Mouse (Mus musculus): ENCODE data around the gene Colec11. TPM values are rescaled to one million over a fixed set of nuclear protein-coding genes. Genes with fewer than 3 reads are reported as not detected.

Colec11 gene
- total RNA-seq (2021) (1 to 10 TPM; 4.1 to 4.5 TPM), polyA plus RNA-seq (2012; rRNA removed) (1.9 and 2.2 TPM in 2 replicates)
- long read RNA-seq, partial matches to known transcripts = 1 of 2 reads
- long read RNA-seq, other reads (novel, unspliced or antisense) = 0 of 2 reads

DNA sequence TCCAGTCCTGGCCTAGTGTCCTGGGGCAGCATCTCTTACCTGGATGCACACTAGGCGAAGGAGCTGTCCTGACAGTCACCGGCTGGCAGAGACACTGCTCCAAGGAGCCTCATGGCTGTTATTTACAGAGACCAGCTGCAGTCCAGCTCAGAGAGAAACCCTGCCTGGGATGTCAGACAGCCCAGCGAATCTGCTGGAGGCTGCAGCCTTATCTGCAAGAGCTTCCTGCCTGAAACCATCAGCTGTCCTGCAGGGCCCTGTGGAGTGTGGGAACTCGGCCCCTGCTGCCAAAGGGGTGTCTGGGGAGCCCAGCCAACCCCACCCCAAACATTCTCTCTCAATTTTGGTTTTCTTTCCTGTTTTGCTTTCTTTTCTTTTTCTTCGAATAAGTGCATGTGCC is at the start of gene Colec11:
Gene Colec11 (minus strand): TSS at position 183 of the 400 bp plus-strand sequence.
- DNase-seq = no peak

- DNase-seq = no peak
These were observed 44.1 kb upstream of the Colec11 start for GRCm38 (mm10) chr12:28667287-28667686.

- no peak for DNase-seq
These were observed 43.6 kb upstream of the Colec11 start for GRCm38 (mm10) chr12:28666734-28667133.

DNA sequence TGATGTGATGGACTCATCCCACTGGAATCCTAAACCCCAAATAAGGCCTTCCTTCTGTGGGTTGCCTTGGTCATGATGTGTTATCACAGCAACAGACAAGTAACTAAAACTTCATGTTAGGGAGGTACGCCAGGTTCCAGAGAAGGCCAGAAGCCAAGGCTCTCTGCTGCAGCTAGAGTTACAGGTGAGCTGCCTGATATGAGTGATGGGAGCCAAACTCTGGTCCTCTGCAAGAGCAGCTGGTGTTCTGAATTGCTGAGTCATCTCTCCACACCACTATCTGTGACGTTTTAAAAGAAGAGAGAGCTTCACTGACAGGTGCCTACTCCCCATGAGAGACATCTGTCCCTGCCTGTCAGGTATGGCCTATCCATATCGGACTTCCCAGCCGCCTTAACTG is 39.5 kb upstream of the Colec11 start:
- DNase-seq = no peak

GRCm38 (mm10) chr12:28649141-28650110 is 26.2 kb upstream of the Colec11 start, which contains the start of gene Rnaseh1:
TSS of gene Rnaseh1 (plus strand) at chr12:28649602.
- DNase-seq = peak; percentile 93

DNA sequence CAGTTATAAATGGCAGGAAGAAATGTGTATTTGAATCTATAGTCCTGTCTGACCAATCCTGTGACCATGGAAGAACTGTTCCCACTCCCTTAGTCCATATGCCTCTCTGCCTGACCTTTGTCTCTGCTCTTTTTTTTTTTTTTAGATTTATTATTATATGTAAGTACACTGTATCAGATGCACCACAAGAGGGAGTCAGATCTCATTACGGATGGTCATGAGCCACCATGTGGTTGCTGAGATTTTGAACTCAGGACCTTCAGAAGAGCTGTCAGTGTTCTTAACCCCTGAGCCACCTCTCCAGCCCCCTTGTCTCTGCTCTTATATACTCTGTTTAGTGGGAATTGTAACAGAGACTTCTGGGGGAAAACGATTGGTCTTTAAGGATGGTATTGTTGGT is 15.6 kb upstream of the Colec11 start:
- no peak for DNase-seq

GRCm38 (mm10) chr12:28636543-28636942 is 13.4 kb upstream of the Colec11 start:
- no peak for DNase-seq

- peak; percentile 93 for DNase-seq
These were observed 12.6 kb upstream of the Colec11 start, which contains the start of gene Rps7 for GRCm38 (mm10) chr12:28635535-28636476. TSS of gene Rps7 (minus strand) at chr12:28635953.

DNA sequence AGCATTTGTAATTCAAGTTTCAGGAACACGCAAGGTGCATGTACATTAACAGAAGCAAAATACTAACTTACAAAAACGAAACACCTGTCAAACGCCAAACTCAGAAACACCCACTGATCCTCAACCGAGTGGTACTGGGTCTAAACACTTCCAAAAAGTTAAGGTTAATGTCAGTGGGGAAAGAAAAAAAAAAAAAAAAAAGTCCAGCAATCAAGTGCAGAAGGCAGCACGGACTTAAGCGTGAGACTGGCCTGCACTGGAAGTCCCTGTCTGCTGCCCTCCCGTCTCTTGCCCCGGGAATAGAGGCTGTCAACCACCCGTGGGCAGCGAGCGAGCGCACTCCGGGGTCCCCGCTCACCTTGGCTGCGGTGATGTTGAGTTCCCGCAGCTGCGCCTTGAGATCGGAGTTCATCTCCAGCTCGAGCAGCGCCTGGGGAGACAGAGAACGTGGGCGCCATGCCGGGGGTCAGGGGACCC is 11.9 kb upstream of the Colec11 start:
- DNase-seq = no peak

- DNase-seq = no peak
These were observed 5.3 kb upstream of the Colec11 start for GRCm38 (mm10) chr12:28628436-28628835.

DNA sequence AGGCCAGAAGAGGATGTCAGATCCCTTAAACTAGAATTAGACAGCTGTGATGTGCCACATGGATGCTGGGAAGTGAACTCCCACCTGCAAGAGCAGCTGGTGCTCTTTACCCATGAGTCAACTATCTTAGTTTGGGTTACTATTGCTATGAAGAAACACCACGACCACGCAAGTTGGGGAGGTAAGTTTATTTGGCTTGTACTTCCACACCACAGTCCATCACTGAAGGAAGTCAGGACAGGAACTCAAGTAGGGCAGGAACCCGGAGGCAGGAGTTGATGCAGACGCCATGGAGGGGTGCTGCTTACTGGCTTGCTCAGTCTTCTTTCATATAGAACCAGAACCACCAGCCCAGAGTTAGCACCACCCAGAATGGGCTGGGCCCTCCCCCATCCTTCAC is 3.9 kb upstream of the Colec11 start:
- DNase-seq = no peak

DNA sequence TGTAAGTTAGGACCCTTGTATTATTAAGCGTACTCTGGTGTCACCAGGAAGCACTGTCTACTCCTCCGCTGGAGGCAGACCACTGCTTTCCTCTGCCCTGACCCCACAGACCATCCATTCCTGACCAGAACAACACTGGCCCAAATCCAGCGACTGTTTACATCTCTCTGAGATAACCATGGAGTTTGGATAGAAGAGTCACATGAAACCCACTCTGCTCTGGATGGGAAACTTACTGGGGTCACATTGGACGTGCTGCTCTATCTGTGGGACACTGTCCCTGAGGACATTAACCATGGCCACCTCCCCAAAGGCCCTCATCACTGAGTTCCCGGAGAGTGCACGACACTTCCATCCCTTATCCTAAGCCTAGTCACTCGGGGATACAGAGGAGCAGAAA is 2.2 kb upstream of the Colec11 start:
- DNase-seq = no peak

- DNase-seq = no peak
These were observed 1.1 kb upstream of the Colec11 start for GRCm38 (mm10) chr12:28624251-28624650.

- DNase-seq = no peak
These were observed 536 bp downstream of the Colec11 start for GRCm38 (mm10) chr12:28622641-28623040.

DNA sequence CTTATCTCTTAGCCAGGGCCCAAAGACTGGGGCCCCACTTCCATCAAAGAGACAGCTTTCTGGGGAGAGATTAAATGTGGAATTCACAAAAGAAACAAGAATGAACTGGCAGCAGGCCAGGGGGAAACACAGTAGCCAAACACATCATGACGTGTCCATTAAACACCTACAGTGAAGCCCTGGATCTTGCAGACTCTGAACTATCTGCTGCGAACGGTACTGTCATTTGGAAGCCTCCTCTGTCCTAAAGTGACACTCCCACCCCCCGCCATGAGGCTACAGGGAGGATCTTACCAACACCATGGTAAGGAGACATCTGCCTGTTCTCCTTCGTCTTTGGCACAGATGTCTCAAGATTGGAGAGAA is 1.0 kb downstream of the Colec11 start:
- no peak for DNase-seq

DNA sequence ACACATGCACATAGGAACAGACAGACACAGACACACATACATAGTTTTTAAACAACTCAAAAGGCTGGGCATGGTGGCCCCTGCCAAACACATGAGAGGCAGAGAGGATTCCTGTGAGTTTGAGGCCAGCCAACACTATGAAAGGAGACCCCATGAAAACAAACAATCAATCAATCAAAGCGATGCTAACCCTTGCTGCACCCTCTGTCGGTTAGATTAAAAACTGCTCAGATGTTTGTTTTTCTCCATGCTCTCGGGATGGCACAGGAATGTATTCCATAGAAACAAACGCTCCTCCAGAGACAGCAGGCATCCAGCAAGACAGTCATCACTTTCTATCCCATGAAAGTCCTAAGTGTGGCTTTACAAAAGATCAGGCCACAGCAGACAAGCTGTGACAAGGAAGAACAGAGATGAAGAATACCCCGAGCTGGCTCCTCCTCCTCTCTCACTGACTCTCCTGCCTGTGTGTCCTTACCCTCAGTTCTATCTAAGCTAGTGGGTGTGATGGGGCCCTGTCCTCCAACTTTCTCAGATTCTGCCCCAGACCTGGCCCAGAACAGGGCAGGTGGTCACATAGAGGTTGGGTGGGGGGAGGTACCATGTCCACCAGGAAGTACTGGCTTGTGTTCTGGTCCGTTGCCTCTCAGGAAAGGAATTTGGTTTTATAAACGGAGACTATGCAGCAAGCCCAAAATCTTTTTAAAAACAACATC is 1.6 kb downstream of the Colec11 start:
- no peak for DNase-seq

DNA sequence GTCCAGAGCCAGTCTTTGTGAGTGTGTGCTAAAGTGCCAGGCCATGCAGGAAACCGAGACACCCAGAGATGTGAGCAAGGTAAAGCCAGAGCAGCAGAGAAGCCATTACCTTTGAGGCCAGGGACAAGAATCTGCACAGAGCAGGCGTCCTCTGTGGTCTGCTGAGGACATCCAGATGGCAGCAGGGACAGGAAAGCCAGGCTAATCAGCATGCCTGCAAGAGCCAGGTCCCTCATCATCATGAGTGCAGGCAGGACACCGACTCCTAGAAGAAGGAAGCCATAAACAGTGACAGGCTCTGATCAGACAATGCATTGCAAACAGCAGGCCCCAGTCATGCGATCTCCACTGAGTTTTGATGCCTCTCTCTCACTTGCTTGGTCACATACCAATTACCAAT is 5.9 kb downstream of the Colec11 start:
- no peak for DNase-seq

- DNase-seq = no peak
These were observed 8.8 kb downstream of the Colec11 start for GRCm38 (mm10) chr12:28614401-28614800.

GRCm38 (mm10) chr12:28612391-28612790 is 10.8 kb downstream of the Colec11 start:
- no peak for DNase-seq

- no peak for DNase-seq
These were observed 15.5 kb downstream of the Colec11 start for GRCm38 (mm10) chr12:28607546-28608305.

- DNase-seq = no peak
These were observed 19.7 kb downstream of the Colec11 start for GRCm38 (mm10) chr12:28603494-28603893.

Measured in adrenal gland, adult 2 months (tissue).